Mouse (Mus musculus) C2C12 (cell line): Measurements from ENCODE around the gene Apba3.
A peak's percentile ranks its signal among the peaks of the same experiment; 100 is the strongest.

Experiments
- CTCF ChIP-seq: IDR thresholded peaks from one replicate; pipeline ENCODE4 v1.5.1; 2011; ENCODE audit not compliant: control insufficient read depth, insufficient read depth, insufficient read length
- MAX ChIP-seq: IDR thresholded peaks from one replicate; pipeline ENCODE4 v1.6.1; 2011; ENCODE audit warnings: mild to moderate bottlenecking, control low read depth
- MYOG ChIP-seq: IDR thresholded peaks from one replicate; pipeline ENCODE4 v1.6.1; 2011; ENCODE audit not compliant: control insufficient read depth, insufficient read length; ENCODE audit errors: extremely low read depth
- USF1 ChIP-seq: IDR thresholded peaks from one replicate; pipeline ENCODE4 v1.6.1; 2011; ENCODE audit warnings: low read depth, mild to moderate bottlenecking, control low read depth, moderate library complexity

GRCm38 (mm10) chr10:81287513-81288157, 20.9 kb downstream of the Apba3 start:
- peak; percentile 34 for TF ChIP-seq CTCF
- no peak for TF ChIP-seq MYOG
- no peak for TF ChIP-seq USF1
- TF ChIP-seq MAX: no peak
